Mouse (Mus musculus): ENCODE measurements around the gene Sox10.

Gene Sox10

DNA sequence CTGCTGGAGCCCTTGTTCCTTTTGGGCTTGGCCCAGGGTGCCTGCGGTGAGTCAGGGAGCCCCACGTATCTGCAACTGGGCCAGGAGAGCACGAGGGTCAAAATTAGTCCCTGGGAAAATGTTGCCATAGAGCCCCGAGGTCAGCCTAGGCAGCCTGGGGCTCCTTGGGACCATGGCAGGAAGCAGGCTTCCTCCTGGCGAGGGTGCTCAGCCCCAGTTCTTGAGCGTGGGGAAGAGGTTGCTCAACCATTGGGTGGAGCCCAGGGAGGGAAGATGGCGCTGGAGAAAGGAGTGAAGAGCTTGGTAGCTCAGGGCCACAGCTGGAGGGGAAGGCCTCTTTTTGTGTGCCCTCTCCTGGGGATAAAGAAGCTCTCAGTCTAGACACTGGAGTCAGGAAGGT, 2.7 kb downstream of the Sox10 start:
- no peak for DNase-seq (ENCODE audit: extremely low read depth, low read depth, low spot score)

DNA sequence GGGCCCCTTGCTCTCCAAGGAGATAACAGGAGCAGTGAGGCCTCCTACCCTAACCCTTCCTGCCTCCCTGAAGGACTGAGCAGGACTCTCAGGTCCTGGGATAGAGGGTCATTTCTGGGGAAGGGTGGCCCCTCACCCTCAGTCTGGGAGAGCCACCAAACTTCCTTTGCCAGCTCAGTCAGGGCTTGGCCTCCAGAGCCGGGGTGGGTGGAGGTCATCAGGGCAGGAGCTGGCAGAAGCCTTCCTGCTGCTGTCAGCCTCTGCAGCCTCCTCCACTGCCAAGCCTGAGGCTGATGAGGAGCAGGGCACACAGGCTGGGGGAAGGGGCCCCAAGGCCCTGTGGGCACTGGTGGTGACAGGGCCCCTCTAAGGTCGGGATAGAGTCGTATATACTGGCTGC, 9.5 kb downstream of the Sox10 start:
- DNase-seq (ENCODE audit: extremely low read depth, low read depth, low spot score), result no peak

DNA sequence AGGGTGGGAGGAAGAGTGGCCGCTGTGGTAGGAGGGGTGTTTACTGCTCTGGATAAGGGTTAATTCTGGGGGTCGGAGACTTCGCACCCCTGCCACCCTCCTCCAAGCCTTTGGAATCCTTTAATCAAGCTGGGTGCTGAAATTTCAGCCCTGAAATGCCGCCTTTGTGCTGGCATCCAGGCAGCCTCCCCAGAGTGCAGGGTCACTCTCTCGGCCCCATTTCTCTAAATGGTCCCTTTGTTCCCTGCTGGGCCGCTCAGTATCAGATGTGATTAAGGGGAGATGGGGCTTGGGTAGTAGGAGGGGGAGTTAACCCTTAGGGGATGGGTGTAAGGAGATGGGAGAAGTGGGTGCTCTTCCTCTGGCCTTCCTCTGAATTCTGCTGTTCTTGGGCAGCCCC, 12.3 kb downstream of the Sox10 start:
- DNase-seq (ENCODE audit: extremely low read depth, low read depth, low spot score), result no peak

DNA sequence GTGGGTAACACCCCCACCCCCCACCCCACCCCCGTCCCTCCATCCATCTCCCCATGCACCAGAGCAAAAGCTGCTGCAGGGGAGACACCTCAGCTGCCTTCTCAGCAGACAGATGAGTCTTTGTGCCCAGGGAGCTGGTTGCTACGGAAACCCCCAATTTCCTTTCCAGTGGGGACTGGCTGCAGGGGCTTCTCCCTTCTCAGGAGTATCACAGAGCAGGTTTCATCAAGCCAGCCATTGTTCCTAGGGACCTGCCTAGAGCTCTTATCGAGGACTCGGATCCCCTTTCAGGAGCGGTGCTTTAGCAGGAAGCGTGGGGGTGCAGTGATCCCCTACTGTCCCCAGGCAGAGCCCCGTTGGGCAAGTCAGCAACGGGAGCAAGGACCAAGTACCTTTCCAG, 13.2 kb downstream of the Sox10 start:
- DNase-seq (ENCODE audit: extremely low read depth, low read depth, low spot score), result no peak

DNA sequence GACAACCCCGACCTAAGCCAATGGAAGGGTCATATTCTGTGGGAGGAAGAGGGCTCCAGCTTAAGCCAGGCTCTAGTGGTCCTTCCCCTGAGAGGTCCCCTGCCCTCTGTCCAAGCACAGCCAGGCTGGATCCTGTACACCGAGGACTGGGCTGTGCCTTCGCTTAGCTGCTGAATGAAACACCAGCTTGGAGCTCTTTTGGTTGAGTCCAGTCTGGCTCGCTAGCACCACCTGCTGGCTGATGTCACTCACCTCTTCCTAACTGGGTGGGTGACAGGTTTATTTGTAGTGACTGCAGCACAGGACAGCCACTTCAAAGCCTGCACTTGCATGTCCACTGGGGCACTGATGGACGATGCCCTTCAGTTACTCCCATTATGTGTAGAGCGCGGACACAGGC, 16.5 kb downstream of the Sox10 start:
- DNase-seq (ENCODE audit: extremely low read depth, low read depth, low spot score), result no peak

DNA sequence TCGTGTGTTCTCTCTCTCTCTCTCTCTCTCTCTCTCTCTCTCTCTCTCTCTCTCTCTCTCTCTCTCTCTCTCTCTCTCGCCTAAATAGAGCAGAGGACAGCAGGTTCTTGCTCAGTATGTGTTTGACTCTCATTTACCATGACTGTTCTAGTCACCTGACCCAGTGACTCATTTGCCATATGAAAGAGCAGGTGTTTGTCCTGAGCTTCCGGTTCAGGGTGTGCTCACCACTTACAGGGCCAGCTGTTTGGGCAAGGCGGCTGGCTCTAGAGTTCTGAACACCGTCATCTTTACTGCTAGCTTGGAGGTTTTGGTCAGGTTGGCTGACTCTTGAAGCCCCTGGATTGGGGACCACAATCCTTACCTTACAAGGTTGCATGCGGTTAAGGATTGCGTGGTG, 19.5 kb downstream of the Sox10 start:
- peak; percentile 16 for DNase-seq (ENCODE audit: extremely low read depth, low read depth, low spot score)

DNA sequence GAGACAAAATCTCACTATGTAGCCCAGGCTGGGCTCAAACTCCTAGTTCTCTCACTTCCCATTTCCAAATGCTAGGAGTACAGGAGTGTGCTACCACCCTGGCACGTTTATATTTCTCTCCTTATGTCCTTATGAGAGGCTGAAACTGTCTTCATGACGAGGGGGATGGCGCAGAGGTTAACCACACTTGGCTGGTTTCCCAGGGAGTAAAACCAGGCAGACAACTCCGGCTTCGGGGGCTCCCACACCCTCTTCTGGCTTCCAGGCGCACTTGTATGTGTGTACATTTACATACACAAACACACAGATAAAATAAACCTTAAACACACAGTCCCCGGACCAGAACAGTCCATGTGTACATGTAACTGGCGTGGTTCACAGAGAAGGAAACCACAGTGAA, 21.0 kb downstream of the Sox10 start:
- DNase-seq (ENCODE audit: extremely low read depth, low read depth, low spot score), result no peak

DNA sequence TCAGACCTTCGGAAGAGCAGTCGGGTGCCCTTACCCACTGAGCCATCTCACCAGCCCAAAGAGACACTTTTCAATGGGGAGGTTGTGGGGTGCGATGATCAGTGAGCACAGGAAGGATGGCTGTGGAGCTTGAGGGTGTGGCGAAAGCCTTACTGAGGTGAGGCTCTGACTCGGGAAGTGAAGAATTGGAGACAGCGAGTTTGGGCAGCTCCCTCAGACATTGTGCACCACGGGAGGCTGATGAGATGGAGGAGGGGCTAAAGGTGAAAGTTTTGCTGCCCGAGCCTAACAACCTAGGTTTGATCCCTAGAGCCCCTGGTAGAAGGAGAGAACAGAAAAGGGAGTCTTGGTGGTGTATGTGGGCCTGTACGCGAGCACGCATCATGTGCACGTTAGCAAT, 21.7 kb downstream of the Sox10 start:
- no peak for DNase-seq (ENCODE audit: extremely low read depth, low read depth, low spot score)

DNA sequence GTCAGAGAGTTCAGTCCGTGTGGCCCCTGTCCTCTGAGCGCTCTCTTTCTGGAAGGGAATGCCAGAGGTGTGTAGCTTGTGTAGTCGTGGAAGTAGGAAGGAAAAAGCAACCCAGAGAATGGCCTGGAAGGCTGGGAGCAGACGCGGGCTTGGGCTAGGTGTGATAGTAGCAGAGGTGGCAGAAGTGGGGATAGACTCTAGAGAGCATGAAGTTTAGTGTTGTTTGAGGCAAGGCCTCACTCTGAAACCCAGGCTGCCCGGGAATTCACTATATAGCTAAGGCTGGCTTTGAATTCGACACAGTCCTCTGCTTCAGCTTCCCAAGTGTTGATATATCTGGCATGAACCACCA, 23.5 kb downstream of the Sox10 start:
- DNase-seq (ENCODE audit: extremely low read depth, low read depth, low spot score), result no peak

DNA sequence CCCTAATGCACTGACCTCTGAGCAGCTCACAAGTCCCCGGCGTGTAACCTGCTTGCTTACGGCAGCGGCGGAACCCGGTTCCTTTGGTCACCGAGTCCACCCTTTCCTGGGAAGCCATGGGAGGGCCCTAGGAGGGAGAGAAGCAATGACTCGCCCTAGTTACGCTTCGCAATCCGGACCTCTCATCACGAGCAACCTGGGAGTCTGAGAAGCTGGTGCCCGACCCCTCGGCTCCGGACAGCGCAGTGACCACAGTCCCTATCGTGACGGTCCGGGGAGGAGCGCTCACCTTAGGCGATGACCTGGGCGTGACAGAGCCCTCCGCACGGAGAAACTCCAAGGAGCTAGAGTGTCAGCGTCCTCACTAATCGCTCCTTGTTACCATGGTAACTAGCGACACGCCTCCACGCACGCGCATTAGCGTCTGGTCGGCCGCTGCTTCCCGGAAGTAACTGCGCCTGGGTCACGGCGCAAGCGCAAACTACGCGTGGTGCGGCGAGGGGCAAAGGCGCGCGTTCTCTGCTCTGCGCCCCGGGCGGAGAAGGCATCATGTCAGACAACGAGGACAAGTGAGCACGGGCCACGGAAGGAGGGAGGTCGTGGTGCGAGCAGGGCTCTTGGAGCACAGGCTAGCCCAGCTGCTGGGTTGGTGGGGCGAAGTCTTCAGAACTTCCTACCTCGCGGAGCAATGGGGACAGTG, 24.0 kb downstream of the Sox10 start, which contains the start of the genes Polr2f and 1700088E04Rik:
Gene Polr2f, plus strand, starts transcription at position 144 of the 700 bp plus-strand sequence.
Gene 1700088E04Rik, minus strand, starts transcription at position 388 of the 700 bp plus-strand sequence.
- peak; percentile 16 for DNase-seq (ENCODE audit: extremely low read depth, low read depth, low spot score)

DNA sequence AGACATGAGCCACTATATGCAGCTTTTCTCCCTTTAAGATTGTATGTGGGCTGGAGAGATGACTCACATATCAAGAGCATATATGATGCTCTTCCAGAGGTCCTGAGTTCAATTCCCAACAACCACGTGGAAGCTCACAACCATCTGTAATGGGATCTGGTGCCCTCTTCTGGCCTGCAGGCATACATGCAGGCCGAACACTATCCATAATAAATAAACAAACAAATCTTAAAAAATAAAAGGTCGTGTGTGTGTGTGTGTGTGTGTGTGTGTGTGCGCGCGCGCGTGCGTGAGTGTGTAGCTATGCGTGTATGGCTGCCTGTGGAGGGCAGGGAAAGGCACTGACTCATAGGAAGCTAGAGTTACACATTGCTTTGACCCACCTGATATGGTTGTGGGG, 25.4 kb downstream of the Sox10 start:
- DNase-seq (ENCODE audit: extremely low read depth, low read depth, low spot score), result no peak

DNA sequence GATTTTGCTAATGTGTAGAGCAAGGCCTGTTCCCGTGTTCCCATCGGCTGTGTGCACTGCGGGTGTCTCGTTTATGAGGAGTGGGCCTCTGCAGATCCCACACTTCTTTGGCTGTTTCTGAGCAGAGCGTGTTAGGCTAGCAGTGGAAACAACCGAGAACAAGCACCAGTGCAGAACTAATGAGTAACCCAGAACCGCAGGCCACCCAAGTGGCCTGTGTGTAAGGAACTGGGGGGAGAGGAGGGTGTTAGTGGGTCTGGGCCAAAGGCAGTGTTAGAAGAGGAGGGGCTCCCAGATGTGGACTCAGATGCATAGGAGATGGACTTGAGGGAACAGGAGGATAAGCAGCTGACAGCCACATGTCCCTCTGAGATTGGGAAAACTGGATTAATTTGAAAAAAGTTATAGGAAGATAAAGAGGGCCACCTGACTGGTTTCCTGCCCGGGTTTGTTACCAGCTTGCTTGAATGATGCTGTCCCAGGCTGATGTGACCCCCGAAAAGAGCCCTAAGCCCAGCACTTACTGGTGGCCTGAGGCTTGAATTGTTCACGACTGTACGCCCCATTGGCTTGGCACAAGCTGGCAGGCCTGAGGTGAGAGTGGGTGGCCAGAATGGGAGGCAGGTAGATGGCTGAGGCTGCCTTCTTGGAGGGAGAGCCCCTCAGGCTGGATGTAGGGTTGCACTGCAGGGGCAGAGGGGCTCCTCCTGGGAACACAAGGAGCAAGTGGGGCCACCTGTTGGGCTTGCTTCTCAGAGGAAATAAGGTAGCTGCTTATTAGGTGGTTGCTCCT, 29.1 kb downstream of the Sox10 start:
- no peak for DNase-seq (ENCODE audit: extremely low read depth, low read depth, low spot score)

DNA sequence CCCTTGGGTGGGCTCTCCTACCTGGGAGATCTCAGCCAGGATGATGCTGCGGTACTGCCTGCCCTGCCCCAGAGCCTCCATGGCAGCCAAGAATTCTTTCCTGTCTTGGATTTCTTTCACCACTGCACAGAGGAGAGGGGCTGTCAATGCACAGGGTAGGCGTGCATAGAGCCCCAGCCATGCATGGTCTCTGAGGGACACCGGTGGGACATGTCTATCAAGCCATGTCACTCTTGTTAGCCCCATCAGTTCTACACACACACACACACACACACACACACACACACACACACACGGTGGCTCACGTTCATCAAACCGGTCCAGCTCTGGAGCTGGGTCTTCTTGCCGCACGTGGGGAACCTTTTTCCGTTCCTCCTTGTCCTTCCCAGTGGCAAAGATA, 29.7 kb downstream of the Sox10 start:
- DNase-seq (ENCODE audit: extremely low read depth, low read depth, low spot score), result no peak

DNA sequence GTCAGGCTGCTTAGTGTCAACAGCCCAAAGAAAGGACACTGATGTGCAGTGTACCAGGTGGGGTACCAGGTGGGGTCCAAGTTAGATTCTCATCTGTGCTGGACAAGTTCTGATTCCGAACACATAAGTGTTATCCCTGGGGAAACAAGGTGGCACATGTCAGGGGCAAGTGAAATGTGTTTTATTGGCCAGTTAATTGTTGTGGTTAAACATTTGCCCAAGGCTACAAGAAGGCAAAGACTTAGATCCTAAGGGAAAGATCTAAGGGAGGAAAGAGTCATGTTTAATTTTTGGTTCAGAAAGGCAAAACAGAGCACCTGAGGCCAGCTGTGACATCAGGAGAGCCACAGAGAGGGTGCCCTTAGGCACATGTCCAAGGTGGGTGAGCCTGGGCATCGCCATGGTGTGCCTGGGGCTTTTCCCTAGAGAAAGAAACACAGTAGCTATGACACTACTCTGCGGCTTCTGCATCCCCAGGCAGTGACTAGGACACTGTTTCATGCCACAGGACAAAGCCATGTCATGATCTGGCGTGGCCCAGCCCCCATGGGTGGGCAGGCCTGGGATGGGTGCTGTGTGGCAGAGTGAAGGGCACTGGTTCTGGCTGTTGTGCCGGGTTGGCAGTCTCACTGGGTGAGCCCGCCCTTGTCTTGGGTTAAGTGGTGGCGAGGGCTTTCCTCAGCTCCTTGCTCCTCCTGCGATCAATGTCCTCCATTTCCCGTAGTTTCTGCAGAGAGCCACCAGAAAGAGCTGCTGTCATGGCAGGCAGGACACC, 30.4 kb downstream of the Sox10 start:
- no peak for DNase-seq (ENCODE audit: extremely low read depth, low read depth, low spot score)

DNA sequence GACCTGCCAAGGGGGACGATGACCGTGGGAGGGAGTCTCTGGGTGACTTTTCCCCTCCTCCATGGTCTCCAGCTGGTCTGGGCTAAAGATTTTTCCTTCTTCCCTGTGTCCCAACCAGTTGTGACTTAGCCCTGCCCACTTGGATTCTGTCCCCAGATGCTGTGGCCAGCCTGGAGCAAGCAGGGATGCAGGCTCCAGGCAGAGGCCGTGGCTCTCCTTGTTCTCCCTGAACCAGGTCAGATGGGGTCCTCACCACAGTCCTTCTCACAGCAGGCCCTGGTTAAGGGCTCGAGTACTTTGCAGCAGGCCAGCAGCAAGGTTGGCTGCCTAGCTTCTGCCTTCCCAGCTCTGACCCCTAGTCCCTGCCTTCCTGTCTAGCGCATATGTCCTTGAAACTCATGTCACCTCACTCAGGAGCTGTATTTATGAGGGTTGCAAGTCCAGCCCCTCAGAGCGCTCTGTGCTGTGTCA, 31.8 kb downstream of the Sox10 start:
- DNase-seq (ENCODE audit: extremely low read depth, low read depth, low spot score), result no peak

DNA sequence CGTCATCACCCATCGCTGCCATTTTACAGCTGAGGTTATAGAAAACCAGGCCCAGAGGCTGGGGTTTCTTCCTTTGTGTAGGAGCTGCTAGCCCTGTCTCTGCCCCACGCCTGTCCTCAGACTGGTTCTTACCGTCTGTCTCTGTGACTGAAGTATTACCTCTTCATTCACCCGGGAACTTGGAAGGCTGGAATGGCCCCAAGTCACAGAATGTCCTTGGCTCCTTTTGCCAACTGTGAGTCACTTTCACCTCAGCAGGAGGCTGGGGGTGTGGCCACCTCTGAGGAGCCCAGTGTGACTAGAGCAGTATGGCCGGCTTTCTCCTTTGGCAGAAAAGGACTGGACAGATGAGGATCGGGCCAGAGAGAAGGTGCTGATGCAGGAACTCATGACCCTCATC, 33.6 kb downstream of the Sox10 start:
- peak; percentile 74 for DNase-seq (ENCODE audit: extremely low read depth, low read depth, low spot score)

DNA sequence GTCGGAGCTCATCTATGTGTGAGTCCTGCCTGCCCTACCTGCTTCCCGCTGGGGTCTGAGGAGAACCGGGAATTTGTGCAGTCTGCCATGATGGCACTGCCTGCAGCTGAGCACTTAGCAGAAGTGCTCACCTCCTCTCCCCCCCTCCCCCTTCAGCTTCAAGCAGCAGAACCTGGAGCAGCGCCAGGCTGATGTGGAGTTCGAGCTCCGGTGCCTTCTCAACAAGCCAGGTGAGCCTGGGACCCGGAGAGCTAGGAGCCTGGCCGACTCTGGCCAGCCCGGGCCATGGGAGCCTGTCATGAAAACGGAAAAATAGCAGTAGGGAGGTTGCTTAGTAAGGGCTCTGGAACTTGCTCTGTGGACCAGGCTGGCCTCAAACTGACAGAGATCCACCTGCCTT, 34.3 kb downstream of the Sox10 start:
- DNase-seq (ENCODE audit: extremely low read depth, low read depth, low spot score), result no peak

DNA sequence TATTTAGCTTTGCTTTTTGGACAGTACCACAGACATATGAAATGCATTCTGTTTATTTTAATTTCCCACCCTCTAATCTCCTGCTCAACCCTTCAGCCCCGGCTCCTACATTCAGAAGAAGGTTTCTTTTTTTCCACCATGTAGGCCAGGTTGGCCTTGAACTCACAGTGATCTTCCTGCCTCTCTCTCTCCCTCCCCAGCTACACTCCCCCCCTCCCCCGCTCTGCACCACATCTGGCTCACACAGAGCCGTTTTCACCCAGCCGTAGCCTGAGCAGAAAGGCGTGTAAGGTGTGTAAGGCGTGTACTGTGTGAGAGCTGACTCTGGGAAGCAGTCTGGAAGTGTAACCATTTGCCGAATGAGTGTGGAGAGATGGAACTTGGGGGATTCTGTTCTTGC, 35.7 kb downstream of the Sox10 start:
- DNase-seq (ENCODE audit: extremely low read depth, low read depth, low spot score), result no peak

DNA sequence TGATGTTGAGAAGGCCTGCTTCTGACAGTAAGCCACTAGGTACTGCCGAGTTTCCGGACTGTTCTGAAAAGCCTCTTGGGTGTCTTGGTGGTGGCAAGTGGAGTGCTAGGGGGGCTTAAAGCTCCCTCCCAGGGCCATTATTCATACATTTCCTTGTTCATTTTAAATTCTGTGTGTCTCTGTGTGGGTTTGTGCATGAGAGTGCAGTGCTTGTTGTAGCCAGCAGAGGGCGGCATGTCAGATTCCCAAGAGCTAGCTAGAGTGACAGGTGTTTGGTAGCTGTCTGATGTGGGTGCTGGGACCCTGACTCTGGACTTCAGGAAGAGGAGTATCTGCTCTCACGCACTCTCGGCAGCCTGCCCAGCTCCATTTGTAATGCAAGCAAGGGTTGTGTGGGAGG, 36.8 kb downstream of the Sox10 start:
- no peak for DNase-seq (ENCODE audit: extremely low read depth, low read depth, low spot score)

DNA sequence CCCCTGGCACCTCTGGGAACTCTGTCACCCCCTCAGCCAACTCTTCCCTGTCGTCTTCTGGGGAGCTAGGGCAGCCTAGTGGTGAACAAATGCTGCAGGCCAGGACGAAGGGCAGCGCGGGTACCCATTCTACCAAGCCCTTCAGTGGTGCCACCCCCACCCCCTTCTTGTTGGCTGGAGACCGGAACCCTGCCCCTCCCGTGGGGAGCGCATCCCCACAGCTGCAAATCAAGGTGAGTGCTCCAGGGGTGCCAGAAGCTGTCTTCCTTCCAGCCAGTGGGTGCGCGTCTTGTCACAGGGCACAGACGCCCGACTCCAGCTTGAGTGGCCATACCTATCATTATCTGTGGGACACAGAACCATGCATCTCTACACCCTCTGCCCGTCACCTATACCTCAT, 37.9 kb downstream of the Sox10 start:
- no peak for DNase-seq (ENCODE audit: extremely low read depth, low read depth, low spot score)

DNA sequence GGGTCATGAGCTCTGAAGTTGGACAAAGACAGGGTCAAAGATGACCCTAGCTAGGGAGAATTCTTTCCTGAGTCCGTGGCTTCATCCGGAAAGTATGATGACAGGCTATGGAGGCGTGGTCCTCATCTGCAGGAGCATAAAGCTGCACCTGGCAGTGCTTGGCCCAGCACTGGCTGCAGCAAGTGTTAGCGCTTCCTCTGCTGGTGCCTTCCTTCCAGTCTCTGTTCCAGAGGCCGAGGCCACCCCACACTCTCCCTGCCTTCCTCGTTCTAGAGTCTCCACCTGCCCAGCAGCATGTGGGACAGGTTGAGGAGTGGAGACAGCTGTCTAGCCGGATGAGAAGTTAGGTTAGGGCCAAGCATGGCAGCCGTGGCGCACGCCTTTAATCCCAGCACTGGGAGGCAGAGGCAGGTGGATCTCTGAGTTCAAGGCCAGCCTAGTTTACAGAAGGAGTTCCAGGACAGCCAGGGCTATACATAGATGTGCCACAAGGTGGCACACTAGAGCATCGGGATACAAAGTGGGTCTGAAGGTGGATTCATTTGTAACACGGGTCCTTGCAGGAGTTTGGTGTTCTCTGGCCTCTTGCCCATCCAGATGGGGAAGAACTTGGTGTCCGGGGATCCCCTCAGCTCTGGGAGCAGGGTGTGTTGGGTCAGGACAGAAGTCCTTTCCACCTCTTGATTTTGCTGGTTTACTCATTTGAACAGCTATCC, 38.7 kb downstream of the Sox10 start:
- DNase-seq (ENCODE audit: extremely low read depth, low read depth, low spot score), result no peak

All from fat pad, adult 2 months (tissue).